Mouse (Mus musculus): ENCODE results near the gene Mapkbp1. TPM values are rescaled to one million over a fixed set of nuclear protein-coding genes. Genes with fewer than 3 reads are reported as not detected.
A peak's percentile ranks its signal among the peaks of the same experiment; 100 is the strongest.

The Mapkbp1 gene
- polyA plus RNA-seq, 1 experiment = 5.4 TPM

DNA sequence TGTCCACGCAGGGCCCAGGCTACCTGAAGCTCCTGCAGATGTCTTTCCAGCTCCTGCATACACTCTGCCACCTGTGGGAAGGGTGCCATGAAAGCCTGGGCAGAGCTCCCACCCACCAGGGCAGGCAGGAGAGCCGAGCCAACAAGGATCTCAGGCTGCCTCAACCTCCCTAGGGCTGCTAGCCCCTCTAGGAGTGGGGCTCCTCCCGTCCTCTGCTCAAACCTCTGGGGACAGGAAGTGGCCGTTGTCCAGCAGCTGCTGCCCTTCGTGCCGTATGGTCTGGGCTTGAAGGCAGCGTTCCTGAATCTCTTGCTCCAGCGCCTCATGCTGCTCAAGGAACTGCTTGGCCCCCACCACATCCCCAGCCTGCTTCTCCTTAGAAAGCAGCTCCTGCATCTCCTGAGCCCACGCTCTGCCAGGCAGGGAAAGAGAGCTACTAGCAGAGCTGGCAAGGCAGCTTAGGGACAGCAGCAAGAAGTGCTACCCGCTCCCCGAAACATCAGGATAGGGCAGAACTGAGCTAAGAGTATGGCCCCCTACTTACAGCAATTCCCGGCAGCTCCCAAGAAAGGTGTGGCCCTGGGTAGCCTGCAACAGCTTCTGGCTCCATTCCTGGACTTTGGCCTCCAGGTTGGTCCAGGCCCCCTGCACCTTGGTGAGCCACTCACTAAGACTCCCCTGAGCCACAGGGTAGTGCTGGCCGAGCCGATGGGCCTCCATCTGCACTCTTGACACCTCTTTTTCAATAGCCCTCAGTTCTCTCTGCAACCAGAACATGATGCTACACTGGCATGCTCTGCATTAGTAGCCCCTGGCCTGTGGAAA, 74.2 kb downstream of the Mapkbp1 start:
- TF ChIP-seq MAX (IDR thresholded peaks at IDR 0.05) (no peak), MYOD1 (IDR thresholded peaks at IDR 0.05; ENCODE audit: control insufficient read depth, insufficient read length, low read depth) (no peak), CEBPB (IDR thresholded peaks at IDR 0.05; ENCODE audit: low read depth) (no peak), USF1 (IDR thresholded peaks at IDR 0.05; ENCODE audit: low read depth) (no peak), FOSL1 (IDR thresholded peaks at IDR 0.05; ENCODE audit: insufficient read depth, low read length, poor library complexity, severe bottlenecking) (no peak)
- H3K4me3 ChIP-seq (ENCODE audit: insufficient read depth, poor library complexity, severe bottlenecking) = no peak overlapping the region
- no peaks in the 10 kb centered on the region for H3K36me3 ChIP-seq (ENCODE audit: control insufficient read depth, insufficient read depth)
- no peak overlapping the region for H3ac ChIP-seq (ENCODE audit: control insufficient read depth, insufficient read length, low read depth)
- no peaks in the 10 kb centered on the region for H3K79me3 ChIP-seq (ENCODE audit: low read depth)
- no peaks in the 10 kb centered on the region for H3K79me2 ChIP-seq (ENCODE audit: control insufficient read depth, insufficient read depth)
- H3K27me3 ChIP-seq (ENCODE audit: control insufficient read depth, insufficient read depth, insufficient read length) = peaks cover 18% of the 10 kb centered on the region

DNA sequence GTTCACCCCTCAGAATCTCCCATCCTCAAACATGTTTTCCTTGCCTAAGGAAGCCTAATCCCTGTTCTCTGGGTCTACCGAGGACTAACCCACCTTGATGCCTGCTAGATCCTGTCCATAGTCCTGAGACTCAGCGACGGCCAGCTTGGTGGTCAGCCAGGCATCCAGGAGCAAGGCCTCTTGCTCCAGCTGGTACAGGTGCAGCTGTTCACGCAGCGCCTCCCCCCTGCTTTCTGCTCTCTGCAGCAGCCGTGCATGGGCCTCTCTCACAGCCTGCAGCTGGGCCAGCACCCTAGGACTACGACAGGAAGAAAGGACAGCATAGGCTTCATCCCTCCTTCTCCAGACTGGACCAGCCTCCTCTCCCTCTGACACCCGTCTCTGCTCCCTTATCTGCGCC, 75.7 kb downstream of the Mapkbp1 start:
- Histone ChIP-seq H3ac (ENCODE audit: control insufficient read depth, insufficient read length, low read depth) (no peak overlapping the region), H3K36me3 (ENCODE audit: control insufficient read depth, insufficient read depth) (no peaks in the 10 kb centered on the region), H3K4me3 (ENCODE audit: insufficient read depth, poor library complexity, severe bottlenecking) (no peak overlapping the region), H3K79me2 (ENCODE audit: control insufficient read depth, insufficient read depth) (no peaks in the 10 kb centered on the region), H3K27me3 (ENCODE audit: control insufficient read depth, insufficient read depth, insufficient read length) (peaks cover 18% of the 10 kb centered on the region), H3K79me3 (ENCODE audit: low read depth) (no peaks in the 10 kb centered on the region)
- TF ChIP-seq FOSL1 (IDR thresholded peaks at IDR 0.05; ENCODE audit: insufficient read depth, low read length, poor library complexity, severe bottlenecking) (no peak), MYOD1 (IDR thresholded peaks at IDR 0.05; ENCODE audit: control insufficient read depth, insufficient read length, low read depth) (no peak), CTCF (IDR thresholded peaks at IDR 0.05; ENCODE audit: control insufficient read depth, insufficient read depth, insufficient read length) (no peak), CEBPB (IDR thresholded peaks at IDR 0.05; ENCODE audit: low read depth) (no peak), MAX (IDR thresholded peaks at IDR 0.05) (no peak), MYOG (IDR thresholded peaks at IDR 0.05; ENCODE audit: control insufficient read depth, extremely low read depth, insufficient read length) (no peak), USF1 (IDR thresholded peaks at IDR 0.05; ENCODE audit: low read depth) (no peak)

DNA sequence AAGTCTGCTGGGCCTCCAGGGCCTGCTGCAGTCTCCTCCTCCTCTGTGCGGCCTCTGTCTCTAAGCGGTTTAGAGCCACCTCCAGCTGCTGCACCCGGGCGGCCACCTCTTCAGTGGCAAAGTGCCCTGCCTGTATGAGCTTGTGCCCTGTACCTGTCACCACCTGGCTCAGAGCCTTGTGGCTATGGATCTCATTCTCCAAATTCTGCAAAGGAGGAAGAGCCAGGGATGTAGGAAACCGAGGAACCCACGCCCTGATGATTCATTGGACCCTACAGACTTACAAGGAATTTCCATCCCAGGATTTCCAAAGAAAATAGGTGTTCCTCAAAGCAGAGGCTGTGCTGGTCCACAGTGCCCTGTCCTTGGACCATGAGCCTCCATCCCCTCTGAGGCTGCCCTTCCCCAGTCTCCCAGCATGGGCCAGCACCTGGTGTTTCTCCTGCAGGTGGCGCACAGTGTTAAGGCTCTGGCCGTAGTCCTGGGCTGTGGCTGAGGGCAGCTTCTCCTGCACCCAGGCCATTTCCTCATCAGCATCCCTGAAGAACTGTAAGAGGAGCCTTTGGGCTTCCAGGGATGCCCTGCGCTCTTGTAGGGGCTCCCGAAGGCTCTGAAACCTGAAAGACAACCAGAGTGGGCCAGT, 77.3 kb downstream of the Mapkbp1 start:
- Histone ChIP-seq H3K36me3 (ENCODE audit: control insufficient read depth, insufficient read depth) (no peaks in the 10 kb centered on the region), H3K4me3 (ENCODE audit: insufficient read depth, poor library complexity, severe bottlenecking) (no peak overlapping the region), H3K79me2 (ENCODE audit: control insufficient read depth, insufficient read depth) (no peaks in the 10 kb centered on the region), H3K27me3 (ENCODE audit: control insufficient read depth, insufficient read depth, insufficient read length) (peaks cover 18% of the 10 kb centered on the region), H3K79me3 (ENCODE audit: low read depth) (no peaks in the 10 kb centered on the region), H3ac (ENCODE audit: control insufficient read depth, insufficient read length, low read depth) (no peak overlapping the region)
- TF ChIP-seq CTCF (IDR thresholded peaks at IDR 0.05; ENCODE audit: control insufficient read depth, insufficient read depth, insufficient read length) (peak; percentile 77), CEBPB (IDR thresholded peaks at IDR 0.05; ENCODE audit: low read depth) (no peak)

DNA sequence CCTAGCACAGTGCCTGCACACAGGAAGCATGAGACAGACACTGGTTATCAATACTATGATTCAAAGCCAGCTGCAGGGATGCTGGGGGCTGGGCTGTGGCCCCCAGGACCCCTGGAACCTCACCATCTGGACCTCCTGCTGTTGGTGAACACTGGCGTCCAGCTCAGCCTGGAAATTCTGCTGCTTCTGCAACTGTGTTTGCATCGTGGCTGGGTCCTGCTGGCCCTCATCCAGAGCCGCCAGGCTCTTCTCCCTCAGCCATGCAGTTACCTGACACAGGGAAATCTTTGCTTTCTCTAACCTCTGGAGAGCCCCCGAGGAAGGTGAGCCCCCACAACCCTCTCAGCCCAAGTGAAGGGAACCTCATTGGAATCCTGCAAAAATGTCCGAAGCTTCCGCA, 78.9 kb downstream of the Mapkbp1 start:
- Histone ChIP-seq H3K27me3 (ENCODE audit: control insufficient read depth, insufficient read depth, insufficient read length) (peaks cover 30% of the 10 kb centered on the region), H3K36me3 (ENCODE audit: control insufficient read depth, insufficient read depth) (no peaks in the 10 kb centered on the region), H3ac (ENCODE audit: control insufficient read depth, insufficient read length, low read depth) (no peak overlapping the region), H3K79me3 (ENCODE audit: low read depth) (no peaks in the 10 kb centered on the region), H3K79me2 (ENCODE audit: control insufficient read depth, insufficient read depth) (no peaks in the 10 kb centered on the region), H3K4me3 (ENCODE audit: insufficient read depth, poor library complexity, severe bottlenecking) (no peak overlapping the region)
- no peak for TF ChIP-seq MYOD1 (IDR thresholded peaks at IDR 0.05; ENCODE audit: control insufficient read depth, insufficient read length, low read depth)
- no peak for TF ChIP-seq FOSL1 (IDR thresholded peaks at IDR 0.05; ENCODE audit: insufficient read depth, low read length, poor library complexity, severe bottlenecking)
- no peak for TF ChIP-seq CTCF (IDR thresholded peaks at IDR 0.05; ENCODE audit: control insufficient read depth, insufficient read depth, insufficient read length)
- no peak for TF ChIP-seq MYOG (IDR thresholded peaks at IDR 0.05; ENCODE audit: control insufficient read depth, extremely low read depth, insufficient read length)
- no peak for TF ChIP-seq CEBPB (IDR thresholded peaks at IDR 0.05; ENCODE audit: low read depth)
- TF ChIP-seq MAX (IDR thresholded peaks at IDR 0.05) = no peak
- TF ChIP-seq USF1 (IDR thresholded peaks at IDR 0.05; ENCODE audit: low read depth) = no peak

DNA sequence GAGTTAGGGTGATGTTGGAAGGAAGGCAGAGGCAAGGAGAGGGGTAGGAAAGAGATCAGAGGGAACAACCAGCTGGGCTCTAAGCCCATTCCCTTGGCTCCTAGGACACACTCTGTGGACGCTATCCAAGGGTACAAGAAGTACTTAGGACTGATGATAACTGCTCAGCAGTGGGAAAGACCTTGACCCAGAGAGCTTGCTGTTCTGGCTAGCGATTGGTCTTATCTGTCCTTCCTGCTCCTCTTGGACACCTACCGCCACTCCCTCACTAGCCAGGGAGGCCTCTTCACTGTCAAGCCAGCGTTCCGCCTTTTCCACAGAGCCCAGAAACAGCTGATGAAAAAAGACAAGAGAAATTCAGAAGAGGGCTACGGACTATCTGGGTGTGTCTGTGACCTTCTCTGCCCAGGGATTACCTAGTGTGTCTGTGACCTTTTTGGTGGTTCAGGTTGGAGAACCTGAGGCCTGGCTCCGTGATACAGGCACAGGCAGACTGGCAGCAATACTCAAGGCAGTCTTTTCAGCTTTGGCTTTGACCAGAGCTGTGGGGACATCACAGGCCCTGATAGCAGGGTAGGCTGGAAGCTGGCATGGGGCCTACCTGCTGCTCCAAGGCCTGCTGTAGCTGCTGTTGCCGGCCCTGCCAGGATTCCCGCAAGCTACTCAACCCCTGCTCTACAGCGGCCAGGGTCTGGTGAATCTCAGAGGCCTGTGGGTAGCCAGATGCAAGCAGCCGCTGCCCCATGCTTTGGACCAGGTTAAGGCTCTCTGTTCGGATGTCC, 82.5 kb downstream of the Mapkbp1 start:
- Histone ChIP-seq H3K27me3 (ENCODE audit: control insufficient read depth, insufficient read depth, insufficient read length) (peaks cover 53% of the 10 kb centered on the region), H3ac (ENCODE audit: control insufficient read depth, insufficient read length, low read depth) (no peak overlapping the region), H3K79me2 (ENCODE audit: control insufficient read depth, insufficient read depth) (no peaks in the 10 kb centered on the region), H3K79me3 (ENCODE audit: low read depth) (no peaks in the 10 kb centered on the region), H3K36me3 (ENCODE audit: control insufficient read depth, insufficient read depth) (no peaks in the 10 kb centered on the region), H3K4me3 (ENCODE audit: insufficient read depth, poor library complexity, severe bottlenecking) (no peak overlapping the region)
- TF ChIP-seq FOSL1 (IDR thresholded peaks at IDR 0.05; ENCODE audit: insufficient read depth, low read length, poor library complexity, severe bottlenecking) (no peak), MYOG (IDR thresholded peaks at IDR 0.05; ENCODE audit: control insufficient read depth, extremely low read depth, insufficient read length) (no peak), CEBPB (IDR thresholded peaks at IDR 0.05; ENCODE audit: low read depth) (no peak), MYOD1 (IDR thresholded peaks at IDR 0.05; ENCODE audit: control insufficient read depth, insufficient read length, low read depth) (no peak), MAX (IDR thresholded peaks at IDR 0.05) (no peak), USF1 (IDR thresholded peaks at IDR 0.05; ENCODE audit: low read depth) (no peak), CTCF (IDR thresholded peaks at IDR 0.05; ENCODE audit: control insufficient read depth, insufficient read depth, insufficient read length) (no peak)

Data from C2C12 (cell line).